Mouse (Mus musculus) adrenal gland, postnatal 0 days (tissue): ENCODE measurements around the gene Usp45. TPM values are rescaled to one million over a fixed set of nuclear protein-coding genes. Genes with fewer than 3 reads are reported as not detected.

Experiments
- polyA plus RNA-seq: library from polyadenylated mRNA; unstranded; fragments of >200 nt; fragmentation: Nextera tagmentation; extraction: Ambion mirVana; gene quantifications from 2 replicates; pipeline ENCODE4 v1.2.1, GENCODE M21; 2015

The Usp45 gene
- polyA plus RNA-seq, result 4.4 and 6.5 TPM in 2 replicates

GRCm38 (mm10) chr4:21766863-21767304, at the start of gene Usp45, which contains the start of gene Tstd3:
Gene Usp45 (plus strand): TSS chr4:21767156.
Gene Tstd3 (minus strand): TSS chr4:21767212.

GRCm38 (mm10) chr4:21727615-21728165, 39.3 kb upstream of the Usp45 start, which contains the start of gene Ccnc:
Gene Ccnc (plus strand): TSS chr4:21727701.

GRCm38 (mm10) chr4:21847481-21848286, 80.7 kb downstream of the Usp45 start, which contains the start of gene Pnisr:
Gene Pnisr (plus strand): TSS chr4:21847583.

GRCm38 (mm10) chr4:21879565-21880220, 112.7 kb downstream of the Usp45 start, which contains the start of gene Coq3:
Gene Coq3 (plus strand): TSS chr4:21879673.

Other genes starting within 250 kb of the Usp45 start
- not detected in 2 replicates for gene Prdm13, start 81.2 kb upstream of the Usp45 start, polyA plus RNA-seq
- 43.9 and 50.7 TPM in 2 replicates for gene Ccnc, start 39.5 kb upstream of the Usp45 start, polyA plus RNA-seq
- gene Tstd3, start 56 bp downstream of the Usp45 start, polyA plus RNA-seq, result 26.1 and 30.2 TPM in 2 replicates
- gene Pnisr, start 80.4 kb downstream of the Usp45 start, polyA plus RNA-seq, result 51.8 and 72.8 TPM in 2 replicates
- 23.3 and 24.0 TPM in 2 replicates for gene Coq3, start 112.5 kb downstream of the Usp45 start, polyA plus RNA-seq
- gene Faxc, start 164.2 kb downstream of the Usp45 start, polyA plus RNA-seq, result 2.0 and 3.2 TPM in 2 replicates